Mouse (Mus musculus) neural tube, embryonic 10.5 days (tissue): ENCODE data around the gene Optc.

Experiments used
- DNase-seq: peaks from one replicate; pipeline ENCODE4 v3.0.0-alpha.2; 2017; ENCODE audit warnings: low spot score; ENCODE audit errors: extremely low spot score

Gene Optc

GRCm38 (mm10) chr1:133907949-133908658, at the start of gene Optc:
TSS of gene Optc (minus strand) at chr1:133907999.
- DNase-seq: peak; percentile 60

GRCm38 (mm10) chr1:133954009-133954408, 46.2 kb upstream of the Optc start:
- DNase-seq: no peak

DNA sequence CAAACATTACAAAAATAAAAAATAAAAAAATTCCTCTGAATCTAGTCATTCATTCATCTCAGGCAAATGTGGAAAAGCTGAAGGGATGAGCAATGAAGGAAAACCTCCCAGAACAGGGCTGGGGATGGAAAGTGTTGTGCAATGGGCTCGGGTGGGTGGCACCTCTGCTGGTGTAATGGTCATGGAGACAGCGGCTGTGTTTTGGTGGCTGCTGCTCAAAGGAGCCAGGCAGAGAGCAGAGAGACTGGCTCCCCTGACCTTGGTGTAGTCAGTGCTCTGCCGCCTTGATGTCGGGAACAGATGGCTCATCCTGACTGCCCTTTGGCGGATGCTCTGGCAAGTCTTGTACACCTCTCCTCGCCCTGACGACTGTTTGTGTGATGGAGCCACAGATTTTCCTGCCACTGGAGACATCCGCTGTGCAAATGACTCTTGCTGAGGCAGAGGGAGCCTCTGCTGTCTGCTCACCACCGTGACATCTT, 45.5 kb upstream of the Optc start:
- no peak for DNase-seq

GRCm38 (mm10) chr1:133951598-133951997, 43.8 kb upstream of the Optc start:
- no peak for DNase-seq

GRCm38 (mm10) chr1:133950061-133950782, 42.4 kb upstream of the Optc start:
- no peak for DNase-seq

DNA sequence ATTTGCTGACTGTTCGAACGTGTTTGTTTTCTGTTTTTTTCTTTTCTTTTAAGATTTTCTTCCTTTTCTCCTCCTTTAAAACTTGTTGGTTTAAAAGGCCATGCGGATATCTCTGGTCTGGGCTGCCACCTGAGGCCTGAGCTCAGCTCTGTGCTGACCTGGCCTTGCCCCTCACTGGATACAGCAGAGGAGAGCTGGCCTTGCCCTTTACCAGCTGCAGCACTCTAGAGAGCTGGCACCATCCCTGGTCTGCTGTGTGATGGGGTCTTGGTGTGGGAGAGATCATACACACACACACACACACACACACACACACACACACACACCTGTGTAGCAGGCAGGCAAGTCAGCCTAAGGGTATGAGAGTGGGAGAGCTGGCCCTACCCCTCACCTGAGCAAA, 37.3 kb upstream of the Optc start:
- no peak for DNase-seq

DNA sequence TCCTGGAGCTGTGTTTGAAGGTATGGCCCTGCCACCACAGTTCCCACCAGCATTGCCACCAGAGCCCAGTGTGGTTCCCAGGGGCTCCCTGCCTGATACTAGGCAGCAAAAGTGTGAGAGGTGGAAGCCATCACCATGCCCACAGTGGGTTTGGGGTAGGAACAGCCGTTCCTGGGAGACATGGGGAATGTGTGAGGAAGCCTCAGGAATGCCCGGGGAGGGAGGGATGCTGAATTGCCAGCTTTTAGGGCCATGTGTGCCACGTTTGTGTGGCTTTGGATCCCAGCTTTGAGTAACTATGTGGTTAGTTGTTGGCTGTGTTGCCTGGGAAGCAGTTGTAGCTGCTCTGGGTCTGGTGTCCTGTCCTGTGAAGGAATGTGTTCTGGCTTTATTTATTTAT, 34.1 kb upstream of the Optc start:
- no peak for DNase-seq

DNA sequence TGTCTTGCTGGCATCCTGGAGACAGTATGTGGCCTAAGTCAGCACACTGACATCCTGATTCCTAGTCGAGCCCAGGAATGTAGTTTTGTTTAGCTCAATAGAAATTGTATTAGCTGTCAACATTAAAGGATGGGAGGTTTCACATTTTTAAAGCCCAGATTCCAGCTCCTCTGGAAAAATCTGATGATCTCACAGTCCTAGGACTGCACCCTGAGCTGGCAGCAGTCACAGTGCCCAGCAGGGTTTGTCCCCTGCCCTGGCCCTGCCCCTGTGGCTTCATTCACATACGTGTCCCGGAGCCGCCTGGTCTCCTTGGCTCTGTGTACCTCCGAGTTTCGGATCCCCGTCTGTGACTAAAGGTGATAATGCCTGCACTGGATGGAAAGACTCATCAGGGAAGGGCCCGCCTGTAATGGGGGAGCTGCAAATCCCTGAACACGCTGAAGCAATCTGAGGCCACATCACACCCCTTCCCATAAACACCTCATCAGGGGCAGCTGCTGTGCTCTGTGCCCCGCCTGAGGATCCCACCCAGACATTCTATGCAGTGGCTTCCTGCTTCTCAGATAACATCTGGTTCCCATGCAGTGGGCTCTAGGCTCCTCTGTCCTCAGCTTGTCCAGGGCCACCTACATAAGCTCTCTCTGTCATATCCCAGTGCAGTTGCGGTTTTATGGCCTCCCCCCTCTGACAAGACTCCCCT, 33.5 kb upstream of the Optc start:
- DNase-seq: no peak

DNA sequence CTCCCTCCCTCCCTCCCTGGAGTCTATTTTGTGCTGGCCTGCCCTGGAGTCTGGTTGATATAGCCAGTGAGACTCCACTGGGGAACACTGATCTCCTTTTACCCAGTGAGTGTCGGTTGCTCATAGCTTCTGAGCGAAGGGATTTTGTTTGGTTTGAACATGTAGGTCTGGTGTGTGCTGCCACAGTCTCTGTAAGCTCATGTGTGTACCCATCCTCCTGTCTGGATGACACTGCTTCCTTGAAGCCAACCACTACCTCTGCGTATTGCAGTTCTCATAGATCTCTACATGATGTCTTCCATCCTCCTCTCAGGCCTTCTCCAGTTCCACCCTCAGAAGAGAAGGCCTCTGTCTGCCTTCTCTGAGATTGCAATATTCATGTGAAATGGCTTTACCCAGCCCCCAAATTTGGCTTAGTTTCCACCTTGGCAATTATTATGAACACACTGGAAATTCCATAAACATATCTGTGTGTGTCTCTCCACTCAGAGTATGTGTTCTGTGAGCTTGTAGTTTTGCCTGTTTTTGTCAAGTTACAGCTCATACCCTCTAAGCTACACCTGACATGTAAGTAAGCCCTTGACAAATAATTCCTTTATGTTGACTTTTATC, 32.8 kb upstream of the Optc start:
- DNase-seq: no peak

GRCm38 (mm10) chr1:133939708-133940107, 31.9 kb upstream of the Optc start:
- no peak for DNase-seq

GRCm38 (mm10) chr1:133936169-133936568, 28.4 kb upstream of the Optc start:
- DNase-seq: no peak

DNA sequence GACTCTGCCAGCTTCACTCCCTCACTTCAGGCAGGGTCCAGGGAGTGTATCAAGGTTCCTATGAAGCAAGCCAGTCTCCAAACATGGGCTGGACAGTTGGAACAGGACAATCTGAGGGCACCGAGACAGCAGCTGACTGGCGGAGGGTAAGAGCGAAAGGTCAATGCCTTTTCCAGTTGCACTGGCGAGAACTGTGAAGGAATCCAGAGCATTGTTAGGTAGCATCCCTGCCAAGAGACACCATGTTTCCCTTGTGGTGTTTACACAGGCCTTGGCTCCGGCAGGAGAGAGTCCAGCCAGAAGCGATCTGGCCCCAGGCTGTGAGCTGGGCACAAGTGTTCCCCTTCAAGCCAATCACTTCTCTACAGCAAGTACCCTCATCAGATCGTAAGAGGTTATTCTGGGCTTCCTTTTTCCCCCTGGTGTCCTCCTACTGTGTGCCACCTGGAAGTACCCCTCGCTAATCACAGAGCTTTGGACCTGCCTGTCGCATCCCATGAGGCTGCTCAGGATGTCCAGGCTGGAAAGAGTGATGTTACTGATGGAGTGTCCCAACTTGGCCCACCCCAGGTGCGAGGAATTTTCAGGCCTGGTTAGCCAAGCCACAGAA, 26.7 kb upstream of the Optc start:
- no peak for DNase-seq

- no peak for DNase-seq
Observed at GRCm38 (mm10) chr1:133933301-133934195, 25.7 kb upstream of the Optc start.

DNA sequence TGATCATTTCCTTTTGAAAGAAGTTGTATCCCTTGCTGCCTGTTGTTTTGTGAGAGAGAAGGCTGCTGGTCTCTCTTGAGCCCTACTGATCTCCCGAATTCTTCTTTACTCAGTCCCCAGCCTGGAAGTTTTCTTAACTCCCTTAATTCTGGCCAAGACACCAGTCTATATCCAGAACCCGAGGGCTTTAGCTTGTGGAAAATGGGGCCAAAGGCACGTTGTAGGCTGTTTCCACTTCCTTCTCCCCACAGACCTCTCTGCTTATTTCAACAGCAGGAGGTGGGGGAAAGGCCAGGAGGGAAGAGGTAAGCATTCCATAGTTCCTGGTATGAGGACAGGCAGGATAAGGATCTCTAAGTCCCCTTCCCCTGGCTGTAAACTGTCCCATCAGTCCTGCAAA, 22.2 kb upstream of the Optc start:
- no peak for DNase-seq

- DNase-seq: no peak
Observed at GRCm38 (mm10) chr1:133925223-133925622, 17.4 kb upstream of the Optc start.

DNA sequence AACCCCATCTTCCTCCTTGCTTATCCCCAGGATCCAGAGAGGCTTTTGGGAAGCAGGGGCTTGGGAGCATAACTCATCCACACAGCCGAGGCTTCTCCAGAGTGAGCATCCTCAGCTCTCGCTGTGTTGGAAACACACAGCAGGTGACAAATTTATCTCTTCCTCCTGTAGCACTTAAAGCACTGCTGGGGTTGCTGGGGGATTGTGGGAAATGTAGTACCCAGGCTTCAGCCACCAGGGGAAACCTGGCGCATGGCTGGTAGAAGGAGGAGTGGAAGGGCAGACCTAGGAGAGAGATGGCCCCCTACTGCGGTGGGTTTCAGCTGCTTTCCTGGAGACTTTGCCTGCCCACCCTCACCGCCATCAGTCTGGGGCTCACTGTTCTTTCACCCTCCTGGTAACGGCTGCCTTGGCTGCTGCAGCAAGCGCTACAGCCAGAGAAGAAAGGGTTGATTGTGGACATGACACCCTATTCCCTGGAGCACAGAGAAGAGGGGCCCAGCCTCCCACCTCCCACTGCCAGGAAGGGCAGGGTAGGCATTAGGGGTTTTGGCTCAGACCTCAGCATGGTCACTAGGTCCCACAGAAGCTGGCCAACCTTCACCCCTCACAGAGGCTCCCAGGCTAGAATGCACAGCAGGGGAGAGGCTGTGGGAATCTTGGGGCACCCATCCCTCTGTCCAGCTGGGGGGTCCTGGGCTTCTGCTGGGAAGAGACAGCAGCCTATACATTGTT, 16.5 kb upstream of the Optc start:
- DNase-seq: no peak

- no peak for DNase-seq
Observed at GRCm38 (mm10) chr1:133923071-133923470, 15.3 kb upstream of the Optc start.

GRCm38 (mm10) chr1:133921304-133921751, 13.5 kb upstream of the Optc start, which contains the start of gene Prelp:
TSS of gene Prelp (minus strand) at chr1:133921414.
- no peak for DNase-seq

DNA sequence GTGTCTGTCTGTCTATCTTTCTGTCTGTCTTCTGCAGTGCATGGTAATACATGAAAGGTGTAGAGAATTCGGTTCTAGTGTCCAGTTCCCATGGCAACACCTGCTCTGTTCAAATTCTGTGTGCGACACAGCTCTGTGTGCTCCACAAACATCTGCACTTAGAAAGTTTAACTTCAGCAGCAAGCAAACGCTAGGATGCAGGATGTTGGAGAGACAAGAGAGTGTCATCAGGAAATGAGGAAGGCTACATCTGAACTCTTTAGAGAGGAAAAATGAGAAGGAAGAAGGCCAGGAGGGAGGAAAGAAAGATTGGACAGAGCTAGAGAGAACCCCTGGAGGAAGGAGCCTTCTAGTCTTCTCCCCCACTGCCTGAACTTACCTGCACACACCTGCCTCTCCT, 13.1 kb upstream of the Optc start:
- DNase-seq: no peak

- no peak for DNase-seq
Observed at GRCm38 (mm10) chr1:133920401-133920800, 12.6 kb upstream of the Optc start.
